Mouse (Mus musculus) 3134 (cell line): Measurements from ENCODE around the gene Gm5640.
"Not testable (repeated sequence)": the region's sequence is repeated elsewhere in the genome, so short reads cannot be mapped to it uniquely, and the experiment has no call there.

ENCODE experiments used
- DNase-seq: peaks from one replicate; pipeline ENCODE4 v3.0.0-alpha.2; 2011; ENCODE audit warnings: low spot score; ENCODE audit not compliant: insufficient read length; ENCODE audit errors: extremely low read depth

Gm5640 gene

GRCm38 (mm10) chrX:74645466-74646323, at the start of gene Gm5640:
Gm5640 (minus strand) TSS chrX:74645635.
- DNase-seq: not testable (repeated sequence)

- not testable (repeated sequence) for DNase-seq
These were observed 958 bp upstream of the Gm5640 start for GRCm38 (mm10) chrX:74646393-74646792.

DNA sequence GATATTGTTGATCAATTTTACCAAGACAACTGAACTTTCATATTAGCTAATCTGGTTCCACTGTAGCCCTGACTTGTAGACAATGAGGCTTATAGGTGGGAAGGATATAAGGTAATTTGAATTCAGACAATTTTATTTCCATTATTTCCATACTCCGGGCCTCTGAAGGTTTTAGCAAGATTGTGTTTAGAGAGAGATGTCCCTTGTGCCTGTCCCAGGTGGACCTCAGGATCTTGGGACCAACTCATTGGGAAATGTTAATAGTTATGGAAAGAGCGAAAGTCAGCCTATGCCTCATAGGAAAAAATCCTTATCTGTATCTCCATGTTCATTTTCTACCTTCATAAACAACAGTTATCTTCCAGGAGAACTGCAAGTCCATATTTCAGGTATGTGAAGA, 53.1 kb downstream of the Gm5640 start, which contains the start of gene Olfr1325:
Olfr1325 (plus strand) TSS at position 301 of the 400 bp plus-strand sequence.
- no peak for DNase-seq
